Mouse (Mus musculus) midbrain, postnatal 0 days (tissue): ENCODE measurements around the gene Rap1gds1. TPM values are rescaled to one million over a fixed set of nuclear protein-coding genes. Genes with fewer than 3 reads are reported as not detected.

Experiments used
- ATAC-seq: fragments of 200-750 bp; cut with Nextera tagmentation; 2 replicates; pipeline ENCODE4 v1.8.0; 2017; ENCODE audit warnings: moderate number of reproducible peaks, mild to moderate bottlenecking, moderate TSS enrichment, moderate library complexity; ENCODE audit not compliant: low FRiP score
- DNase-seq: peaks from one replicate; pipeline ENCODE4 v3.0.0-alpha.2; 2015; ENCODE audit warnings: low spot score
- H3K27ac ChIP-seq: fragments of 300-500 bp; sonication (generic); 2 replicates; pipeline ENCODE4 v1.5.1; 2014; ENCODE audit warnings: low read depth, mild to moderate bottlenecking, low read length, mixed read lengths
- H3K27me3 ChIP-seq: fragments of 300-500 bp; sonication (generic); 2 replicates; pipeline ENCODE4 v1.6.1; 2014; ENCODE audit warnings: low read length, control low read depth, mixed read lengths; ENCODE audit not compliant: insufficient read depth
- H3K36me3 ChIP-seq: fragments of 300-500 bp; sonication (generic); 2 replicates; pipeline ENCODE4 v1.6.1; 2014; ENCODE audit warnings: low read length, control low read depth, mixed read lengths; ENCODE audit not compliant: insufficient read depth
- H3K4me1 ChIP-seq: fragments of 300-500 bp; sonication (generic); 2 replicates; pipeline ENCODE4 v1.6.1; 2014; ENCODE audit warnings: mild to moderate bottlenecking, control low read depth, antibody characterized with exemption, low read length, mixed read lengths; ENCODE audit not compliant: insufficient read depth
- H3K4me2 ChIP-seq: fragments of 300-500 bp; sonication (generic); 2 replicates; pipeline ENCODE4 v1.6.1; 2014; ENCODE audit warnings: low read depth, mild to moderate bottlenecking, low read length, mixed read lengths; ENCODE audit not compliant: poor library complexity, severe bottlenecking
- H3K4me3 ChIP-seq: fragments of 300-500 bp; sonication (generic); 2 replicates; pipeline ENCODE4 v1.5.1; 2014; ENCODE audit warnings: low read depth, mild to moderate bottlenecking, low read length, moderate library complexity
- H3K9ac ChIP-seq: fragments of 300-500 bp; sonication (generic); replicated peaks from 2 replicates; pipeline ENCODE4 v1.6.1; 2014; ENCODE audit warnings: mild to moderate bottlenecking, low read length, moderate library complexity, mixed read lengths; ENCODE audit not compliant: poor library complexity, severe bottlenecking
- H3K9me3 ChIP-seq: fragments of 300-500 bp; sonication (generic); 2 replicates; pipeline ENCODE4 v1.6.1; 2016; ENCODE audit warnings: low read length, control low read depth
- CTCF ChIP-seq: IDR thresholded peaks from 2 replicates; pipeline ENCODE4 v1.5.1; 2016; ENCODE audit warnings: antibody characterized with exemption, mild to moderate bottlenecking
- WGBS: fragments of 180-500 bp; shearing (Covaris S2); extraction: QIAGEN DNeasy Blood & Tissue Kit; methylation state at CpG from one replicate; pipeline ENCODE4 v1.1.7; 2014; 5-methylcytosine and 5-hydroxymethylcytosine counted together
- polyA plus RNA-seq: library from polyadenylated mRNA; unstranded; fragments of >200 nt; fragmentation: Nextera tagmentation; extraction: Ambion mirVana; gene quantifications from 2 replicates; pipeline ENCODE4 v1.2.1, GENCODE M21; 2015
- total RNA-seq: library from RNA; depleted of rRNA; stranded (reverse); fragments of >200 nt; gene quantifications from 2 replicates; pipeline ENCODE4 v1.2.3, GENCODE M21; 2014

The Rap1gds1 gene
- total and polyA plus RNA-seq, 2 experiments from 2014 or later, result 76.6 to 110 TPM

- H3K9ac ChIP-seq, result peak overlapping the region; percentile 80
- no peak for DNase-seq
- H3K27ac ChIP-seq, result peak overlapping the region; percentile 95
- H3K4me2 ChIP-seq, result peak overlapping the region; percentile 80
- no peaks in the 10 kb centered on the region for H3K36me3 ChIP-seq
- TF ChIP-seq CTCF, result no peak
- H3K27me3 ChIP-seq, result no peaks in the 10 kb centered on the region
- no peak for ATAC-seq
- no peaks in the 10 kb centered on the region for H3K9me3 ChIP-seq
- H3K4me1 ChIP-seq, result 0 out of 2 replicates have a peak, but pooled peaks cover 5% of the 10 kb centered on the region
- WGBS, result 3% methylated on average over 12 of the region's 12 CpGs
- peak overlapping the region; percentile 93 for H3K4me3 ChIP-seq
Measured at GRCm38 (mm10) chr3:139073801-139074483, 1.1 kb downstream of the Rap1gds1 start.

- no peak for TF ChIP-seq CTCF
- Histone ChIP-seq H3K27ac (no peak overlapping the region), H3K4me2 (no peak overlapping the region), H3K27me3 (no peaks in the 10 kb centered on the region), H3K36me3 (no peaks in the 10 kb centered on the region), H3K4me3 (no peak overlapping the region), H3K9ac (no peak overlapping the region), H3K4me1 (0 out of 2 replicates have a peak, but pooled peaks cover 5% of the 10 kb centered on the region), H3K9me3 (no peaks in the 10 kb centered on the region)
- DNase-seq, result no peak
- 88% methylated on average over 4 of the region's 4 CpGs for WGBS
- ATAC-seq, result no peak
Measured at GRCm38 (mm10) chr3:139069539-139069938, 5.5 kb downstream of the Rap1gds1 start.

GRCm38 (mm10) chr3:139064076-139064475 is 10.9 kb downstream of the Rap1gds1 start:
- no peak for TF ChIP-seq CTCF
- H3K4me2 ChIP-seq, result no peak overlapping the region
- H3K36me3 ChIP-seq, result no peaks in the 10 kb centered on the region
- H3K27me3 ChIP-seq, result no peaks in the 10 kb centered on the region
- no peak for ATAC-seq
- no peaks in the 10 kb centered on the region for H3K4me1 ChIP-seq
- H3K27ac ChIP-seq, result no peak overlapping the region
- no peak overlapping the region for H3K4me3 ChIP-seq
- H3K9me3 ChIP-seq, result 0 out of 2 replicates have a peak, but pooled peaks cover 4% of the 10 kb centered on the region
- H3K9ac ChIP-seq, result no peak overlapping the region
- 97% methylated on average over 9 of the region's 9 CpGs for WGBS
- no peak for DNase-seq

DNA sequence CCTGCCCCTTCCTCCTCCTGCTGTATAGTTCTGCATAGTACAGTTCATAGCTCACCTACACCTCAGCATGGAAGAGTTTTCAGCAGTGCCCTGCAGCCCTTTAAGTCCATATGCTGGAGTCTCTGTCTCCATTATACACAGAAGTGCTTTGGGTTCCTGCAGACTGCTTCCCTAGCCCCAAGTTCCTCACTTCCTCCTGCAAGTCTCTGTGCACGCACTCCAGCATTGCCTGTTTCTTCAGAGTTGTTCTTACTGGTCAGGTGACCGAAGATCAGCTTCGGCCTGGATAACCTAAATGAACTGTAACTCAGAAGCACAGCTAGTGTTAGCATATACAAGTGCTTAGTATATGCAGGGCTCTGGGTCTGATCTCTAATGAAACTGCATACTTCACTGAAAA is 12.9 kb downstream of the Rap1gds1 start:
- Histone ChIP-seq H3K36me3 (no peaks in the 10 kb centered on the region), H3K9ac (no peak overlapping the region), H3K4me2 (no peak overlapping the region), H3K27ac (no peak overlapping the region), H3K4me1 (no peaks in the 10 kb centered on the region), H3K4me3 (no peak overlapping the region), H3K27me3 (no peaks in the 10 kb centered on the region), H3K9me3 (0 out of 2 replicates have a peak, but pooled peaks cover 4% of the 10 kb centered on the region)
- ATAC-seq (no peak), DNase-seq (no peak)
- 94% methylated on average over 3 of the region's 3 CpGs for WGBS
- no peak for TF ChIP-seq CTCF

- H3K9me3 ChIP-seq, result no peaks in the 10 kb centered on the region
- DNase-seq, result no peak
- no peak overlapping the region for H3K4me2 ChIP-seq
- H3K9ac ChIP-seq, result no peak overlapping the region
- H3K27me3 ChIP-seq, result no peaks in the 10 kb centered on the region
- no peak overlapping the region for H3K27ac ChIP-seq
- H3K4me3 ChIP-seq, result no peak overlapping the region
- WGBS, result 88% methylated on average over 12 of the region's 12 CpGs
- peaks cover 8% of the 10 kb centered on the region; the same call in 1 of the 2 replicates for H3K36me3 ChIP-seq
- no peaks in the 10 kb centered on the region for H3K4me1 ChIP-seq
- no peak for TF ChIP-seq CTCF
- no peak for ATAC-seq
Measured at GRCm38 (mm10) chr3:139048701-139049622, 26.0 kb downstream of the Rap1gds1 start.

- Histone ChIP-seq H3K9ac (no peak overlapping the region), H3K9me3 (no peaks in the 10 kb centered on the region), H3K4me1 (no peaks in the 10 kb centered on the region), H3K4me3 (no peak overlapping the region), H3K4me2 (no peak overlapping the region), H3K27ac (no peak overlapping the region), H3K36me3 (0 out of 2 replicates have a peak, but pooled peaks cover 3% of the 10 kb centered on the region), H3K27me3 (no peaks in the 10 kb centered on the region)
- TF ChIP-seq CTCF, result no peak
- ATAC-seq (no peak), DNase-seq (no peak)
- WGBS, result 87% methylated on average over 3 of the region's 3 CpGs
Measured at GRCm38 (mm10) chr3:139042433-139042854, 32.6 kb downstream of the Rap1gds1 start.
